In genomic region chr11:101673010-101673642, GRCm38 (mm10) we compare ENCODE assay signal across 8 mouse cellular contexts. TPM values are rescaled to one million over a fixed set of nuclear protein-coding genes. Genes with fewer than 3 reads are reported as not detected.
DNase-seq lines count a peak whose midpoint lies in the region; ATAC-seq and TF ChIP-seq lines count a peak whose summit lies in the region.

No protein-coding gene starts in this region.

- TF ChIP-seq CTCF in brain, embryonic 14.5 days (IDR thresholded peaks at IDR 0.05; ENCODE audit: borderline replicate concordance, extremely low read depth, insufficient read depth, insufficient read length) = no peak

- TF ChIP-seq POLR2A in brain, embryonic 14.5 days (IDR thresholded peaks at IDR 0.05; ENCODE audit: borderline replicate concordance, extremely low read depth, insufficient read depth, insufficient read length, poor library complexity, severe bottlenecking) = no peak

- no peak for ATAC-seq in activated CD4-positive, CD25-positive, alpha-beta regulatory T cell, adult 4 months

- DNase-seq in adrenal gland, postnatal 10 days = peak; percentile 41
- no peak for DNase-seq in adrenal gland, postnatal 4 days (ENCODE audit: low spot score in 2 of 2)
- peak; percentile 58 for DNase-seq in brain, embryonic 14.5 days (ENCODE audit: low read depth)
- peak; percentile 63 to 75 for DNase-seq in heart, adult 9 months (ENCODE audit: low spot score in 2 of 2)
- peak; percentile 61 to 66 for DNase-seq in layer of hippocampus, adult 8-10 months (ENCODE audit: low spot score in 2 of 2)
- DNase-seq in lung, postnatal 4 days = peak; percentile 65 to 73
- no peak for DNase-seq in cerebellum, postnatal 14 days

RNA-seq across cellular contexts. Expression of gene Arl4d, which starts 7.8 kb away (rescaled TPM):
- 10 to 100 TPM; 10.4 to 16.7 TPM for total RNA-seq in adrenal gland, postnatal 10 days (2021)
- total RNA-seq in adrenal gland, postnatal 4 days (2021) = 10 to 100 TPM in 1 of 2 experiments, 1 to 10 TPM in 1; 9.9 to 10.4 TPM
- 18.9 and 42.0 TPM in 2 replicates for polyA plus RNA-seq in brain, embryonic 14.5 days (2012; rRNA removed)
- total RNA-seq in layer of hippocampus, adult 8-10 months (2022) = 10 to 100 TPM; 11.8 to 21.0 (median 17.4) TPM
- under 1 TPM; 0.32 to 0.36 TPM for polyA plus RNA-seq in activated CD4-positive, CD25-positive, alpha-beta regulatory T cell, adult 4 months (2017; shearing (Covaris generic))

RNA-seq across cellular contexts. Expression of gene Rdm1, which starts 46.1 kb away (rescaled TPM):
- total RNA-seq in adrenal gland, postnatal 10 days (2021) = 10 to 100 TPM; 22.5 to 26.4 TPM
- total RNA-seq in adrenal gland, postnatal 4 days (2021) = 10 to 100 TPM; 29.1 to 33.0 TPM
- 13.7 and 25.0 TPM in 2 replicates for polyA plus RNA-seq in brain, embryonic 14.5 days (2012; rRNA removed)
- 10 to 100 TPM in 3 of 4 experiments, 1 to 10 TPM in 1; 9.3 to 16.1 (median 11.0) TPM for total RNA-seq in layer of hippocampus, adult 8-10 months (2022)
- polyA plus RNA-seq in activated CD4-positive, CD25-positive, alpha-beta regulatory T cell, adult 4 months (2017; shearing (Covaris generic)) = 100 to 1,000 TPM in 1 of 2 experiments, 10 to 100 TPM in 1; 65.1 to 101 TPM

RNA-seq across cellular contexts. Expression of gene Dhx8, which starts 59.6 kb away (rescaled TPM):
- 10 to 100 TPM; 23.6 to 24.4 TPM for total RNA-seq in adrenal gland, postnatal 10 days (2021)
- total RNA-seq in adrenal gland, postnatal 4 days (2021) = 10 to 100 TPM; 29.1 to 32.7 TPM
- polyA plus RNA-seq in brain, embryonic 14.5 days (2012; rRNA removed) = 25.2 and 33.5 TPM in 2 replicates
- 10 to 100 TPM; 31.2 to 38.3 (median 35.3) TPM for total RNA-seq in layer of hippocampus, adult 8-10 months (2022)
- 10 to 100 TPM; 23.6 to 25.5 TPM for polyA plus RNA-seq in activated CD4-positive, CD25-positive, alpha-beta regulatory T cell, adult 4 months (2017; shearing (Covaris generic))

Comparison
In these comparisons a context has a peak if more than half of its experiments do, and no peak if none do; other contexts are left out.
1. DNase-seq: peak in adrenal gland, postnatal 10 days (single experiment), brain, embryonic 14.5 days (single experiment), heart, adult 9 months (2 of 2), layer of hippocampus, adult 8-10 months (2 of 2) and lung, postnatal 4 days (2 of 2); none in adrenal gland, postnatal 4 days (0 of 2) and cerebellum, postnatal 14 days (0 of 2).